Mouse (Mus musculus): ENCODE measurements around the gene Map2k5. TPM values are rescaled to one million over a fixed set of nuclear protein-coding genes. Genes with fewer than 3 reads are reported as not detected.
A peak's percentile ranks its signal among the peaks of the same experiment; 100 is the strongest.

The Map2k5 gene
- polyA plus RNA-seq, 2 experiments from 2014 or later, result 9.1 to 12.8 TPM

- no peak for ATAC-seq
Measured at GRCm38 (mm10) chr9:63339256-63339655, 38.4 kb downstream of the Map2k5 start.

GRCm38 (mm10) chr9:63338716-63339115 lies 39.0 kb downstream of the Map2k5 start:
- ATAC-seq, result no peak

DNA sequence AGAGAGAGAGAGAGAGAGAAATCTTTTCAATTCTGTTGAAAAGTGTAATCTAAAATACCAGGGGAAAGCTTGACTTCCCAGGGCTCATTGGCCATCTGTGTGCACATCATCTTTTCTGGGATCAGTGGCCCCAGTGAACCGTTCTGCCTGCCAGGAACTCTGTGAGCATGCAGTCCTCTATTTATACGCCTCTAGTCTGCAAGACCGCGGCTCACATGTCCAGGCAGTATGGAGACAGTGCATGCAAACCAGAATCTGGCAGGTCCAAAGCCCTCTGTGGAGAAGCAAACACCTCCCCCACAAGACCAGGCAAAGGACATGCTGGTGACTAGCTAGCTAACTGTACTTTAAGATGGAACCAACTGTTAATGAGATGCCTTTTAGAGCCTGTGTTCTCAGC lies 41.9 kb downstream of the Map2k5 start:
- no peak for ATAC-seq

DNA sequence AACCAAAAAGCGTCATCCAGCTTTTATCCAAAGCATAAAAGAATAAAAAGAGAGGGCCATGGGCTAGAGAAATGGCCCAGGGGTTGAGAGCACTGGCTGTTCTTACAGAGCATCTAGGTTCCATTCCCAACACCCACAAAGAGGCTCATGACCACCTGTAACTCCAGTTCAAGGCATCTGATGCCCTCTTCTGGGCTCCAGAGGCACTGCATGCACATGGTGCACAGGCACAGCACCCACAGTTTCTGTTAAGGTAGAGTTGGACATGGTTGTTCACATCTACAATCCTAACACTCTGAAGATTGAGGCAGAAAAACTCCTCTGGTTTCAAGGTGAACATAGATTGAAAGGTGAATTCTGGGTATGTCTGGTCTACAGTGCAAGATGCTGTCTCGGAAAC lies 44.6 kb downstream of the Map2k5 start:
- no peak for ATAC-seq

DNA sequence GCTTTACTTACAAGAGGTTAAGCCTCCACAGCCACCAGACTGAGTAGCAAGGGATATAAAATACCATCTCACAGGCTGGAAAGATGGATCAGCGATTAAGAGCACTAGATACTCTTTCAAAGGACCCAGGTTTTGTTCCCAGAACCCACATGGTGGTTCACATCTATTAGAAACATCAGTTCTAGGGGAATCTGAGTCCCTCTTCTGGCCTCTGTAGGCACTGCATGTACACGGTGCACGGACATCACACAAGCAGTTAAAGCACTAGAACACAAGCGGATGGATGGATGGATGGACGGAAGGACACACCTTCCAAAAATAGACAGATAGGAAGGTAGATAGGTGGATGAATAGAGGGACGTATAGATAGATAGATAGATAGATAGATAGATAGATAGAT lies 46.5 kb downstream of the Map2k5 start:
- ATAC-seq, result no peak

DNA sequence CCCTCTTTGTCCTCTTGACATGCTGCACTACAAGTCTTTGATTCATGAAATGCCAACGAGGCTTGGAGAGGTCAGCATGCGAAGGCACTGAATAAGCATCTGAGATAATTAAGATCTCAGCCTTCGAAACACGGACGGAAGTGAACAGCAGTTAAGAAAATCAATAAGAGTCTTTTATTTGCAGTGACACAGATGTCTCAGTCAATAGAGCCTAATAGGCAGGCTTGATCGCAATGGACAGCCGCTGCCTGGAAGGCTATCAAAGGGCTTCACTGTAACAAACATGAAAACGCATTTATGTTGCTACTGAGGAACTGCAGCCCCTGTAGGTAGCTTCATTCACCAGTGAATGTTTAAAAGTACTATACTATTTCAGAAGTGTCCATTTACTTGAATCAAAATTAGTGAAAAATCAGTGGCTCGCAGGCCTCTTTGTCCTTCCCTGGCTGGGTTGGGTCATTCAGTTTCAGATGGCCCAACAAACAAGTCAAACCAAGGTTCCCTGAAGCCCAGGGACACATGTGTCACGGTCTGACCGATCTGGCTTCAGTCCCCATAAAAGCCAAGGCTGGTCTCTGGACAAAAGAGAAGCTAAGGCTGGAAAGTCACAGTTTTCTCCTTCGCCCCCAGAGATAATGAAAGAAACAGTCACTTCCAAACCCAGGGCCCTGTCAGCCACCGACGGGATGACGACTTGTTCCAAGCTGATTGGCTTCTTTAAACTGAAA lies 48.6 kb downstream of the Map2k5 start:
- ATAC-seq, result no peak

DNA sequence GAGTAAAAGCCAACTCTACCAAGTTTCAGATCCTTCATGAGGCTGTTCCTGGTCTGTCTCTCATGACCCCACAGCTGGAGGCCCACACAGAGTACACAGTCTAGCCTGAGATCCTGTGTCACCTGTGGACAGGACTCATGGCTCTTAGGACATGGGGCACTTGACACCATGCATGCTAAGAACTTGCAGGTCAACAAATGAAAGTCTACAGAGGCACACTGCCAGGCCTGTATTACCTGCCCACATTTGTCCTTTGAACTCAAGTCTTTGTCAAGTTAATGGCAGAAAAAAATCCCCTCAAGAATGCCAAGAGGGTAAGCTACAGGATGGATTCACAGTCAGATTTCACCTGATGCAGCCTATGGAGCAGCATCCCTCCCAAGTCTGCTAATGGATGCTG lies 62.5 kb downstream of the Map2k5 start:
- ATAC-seq, result no peak

GRCm38 (mm10) chr9:63314126-63314525 lies 63.6 kb downstream of the Map2k5 start:
- no peak for ATAC-seq

DNA sequence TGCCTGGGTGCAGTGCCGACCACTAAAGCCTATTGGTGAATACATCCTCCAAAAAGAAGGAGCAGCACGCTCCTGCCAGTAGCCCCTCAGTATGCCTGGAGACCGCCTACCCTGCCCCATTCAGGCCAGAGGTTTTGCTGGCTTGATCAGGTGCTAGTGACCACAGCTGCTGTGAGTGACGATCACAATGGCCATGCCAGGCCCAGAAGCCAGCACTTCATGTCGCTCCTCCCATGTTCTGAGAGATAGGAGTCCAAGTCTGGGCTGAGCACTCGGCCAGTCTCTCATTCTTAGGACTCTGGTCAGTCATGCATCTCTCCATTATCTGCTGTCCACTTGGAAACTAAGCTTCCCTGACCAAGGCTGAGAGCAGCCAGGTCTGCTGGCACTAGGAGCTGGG lies 67.7 kb downstream of the Map2k5 start:
- ATAC-seq, result no peak

GRCm38 (mm10) chr9:63309008-63309407 lies 68.7 kb downstream of the Map2k5 start:
- ATAC-seq, result no peak

- ATAC-seq, result no peak
Measured at GRCm38 (mm10) chr9:63308441-63308840, 69.3 kb downstream of the Map2k5 start.

DNA sequence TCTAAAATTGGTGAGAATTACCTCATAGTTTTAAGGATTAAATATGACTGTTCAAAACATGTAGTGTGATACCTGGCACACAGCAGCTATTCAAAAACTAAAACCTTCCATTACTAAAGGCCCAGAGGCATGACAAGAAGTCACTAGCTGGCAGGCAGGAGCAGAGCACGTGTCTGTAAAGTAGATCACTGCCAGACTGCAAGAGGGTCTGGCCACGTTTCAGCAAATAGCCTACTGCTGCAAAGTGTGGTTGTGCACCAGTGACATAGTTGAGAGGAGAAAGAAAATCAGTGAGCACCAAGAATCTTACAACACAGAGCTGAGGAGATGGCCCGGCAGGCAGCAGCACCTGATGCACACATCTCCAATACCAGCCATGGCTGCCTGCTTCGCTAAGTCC lies 75.2 kb downstream of the Map2k5 start:
- ATAC-seq, result no peak

- ATAC-seq, result no peak
Measured at GRCm38 (mm10) chr9:63298656-63299055, 79.0 kb downstream of the Map2k5 start.

GRCm38 (mm10) chr9:63295551-63295958 lies 82.1 kb downstream of the Map2k5 start:
- ATAC-seq, result no peak

DNA sequence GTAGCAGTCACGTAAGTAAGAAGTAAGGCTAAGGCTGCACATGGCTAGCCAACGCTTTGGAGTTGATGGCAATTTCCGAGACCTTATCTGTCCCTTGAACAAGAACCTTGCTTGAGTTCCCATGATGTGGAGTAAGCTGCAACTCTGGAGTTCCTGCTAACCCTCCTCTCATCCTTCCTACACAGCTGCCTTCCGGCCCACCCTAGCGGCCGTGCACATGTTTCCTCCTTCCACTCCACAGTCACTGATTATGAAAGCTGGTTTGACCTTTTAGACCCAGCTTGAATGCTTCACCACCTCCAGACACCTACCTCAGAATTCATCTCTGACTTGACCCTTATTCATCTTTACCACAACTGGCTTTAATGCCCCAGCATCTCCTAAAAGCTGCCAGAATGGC lies 82.9 kb downstream of the Map2k5 start:
- ATAC-seq, result no peak

GRCm38 (mm10) chr9:63293781-63294480 lies 83.8 kb downstream of the Map2k5 start:
- ATAC-seq, result no peak

DNA sequence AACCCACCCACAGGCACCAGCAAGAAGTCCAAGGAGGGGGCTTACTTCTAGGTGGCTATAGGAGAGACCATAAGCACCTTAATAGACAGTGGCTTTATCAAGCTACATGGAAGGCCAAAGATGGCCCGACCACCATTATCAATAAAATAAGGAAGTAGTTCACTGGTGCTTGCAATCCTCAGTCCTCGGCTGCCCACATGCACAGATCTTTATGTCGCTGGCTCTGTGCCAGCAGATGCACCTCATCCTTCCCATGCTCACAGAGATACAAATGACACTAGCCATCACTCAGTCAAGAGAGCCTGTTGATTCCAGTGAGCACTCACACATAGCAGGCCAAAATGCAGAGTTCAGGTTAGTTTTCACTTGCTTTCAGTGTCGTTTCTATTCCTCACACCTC lies 89.0 kb downstream of the Map2k5 start:
- no peak for ATAC-seq

DNA sequence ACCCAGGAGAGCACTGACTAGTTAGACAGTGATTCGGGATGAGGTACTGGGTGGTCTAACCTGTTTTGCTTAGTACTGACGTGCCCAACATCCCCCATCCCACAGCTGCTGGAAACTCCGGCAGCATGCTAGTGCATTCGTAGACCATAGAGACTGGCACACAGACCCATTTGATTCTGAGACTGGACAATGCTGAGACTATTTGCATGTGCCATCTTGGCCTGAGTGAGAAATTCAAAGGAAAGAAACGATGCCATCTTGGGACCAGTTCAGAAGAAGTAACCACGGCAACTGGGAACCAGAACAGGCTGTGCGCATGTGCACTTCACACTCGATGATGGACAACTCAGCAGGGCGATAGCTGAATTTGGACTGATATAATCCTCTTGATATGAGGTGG lies 93.3 kb downstream of the Map2k5 start:
- ATAC-seq, result no peak

- ATAC-seq, result peak; percentile 91
Measured at GRCm38 (mm10) chr9:63281996-63282395, 95.7 kb downstream of the Map2k5 start.

DNA sequence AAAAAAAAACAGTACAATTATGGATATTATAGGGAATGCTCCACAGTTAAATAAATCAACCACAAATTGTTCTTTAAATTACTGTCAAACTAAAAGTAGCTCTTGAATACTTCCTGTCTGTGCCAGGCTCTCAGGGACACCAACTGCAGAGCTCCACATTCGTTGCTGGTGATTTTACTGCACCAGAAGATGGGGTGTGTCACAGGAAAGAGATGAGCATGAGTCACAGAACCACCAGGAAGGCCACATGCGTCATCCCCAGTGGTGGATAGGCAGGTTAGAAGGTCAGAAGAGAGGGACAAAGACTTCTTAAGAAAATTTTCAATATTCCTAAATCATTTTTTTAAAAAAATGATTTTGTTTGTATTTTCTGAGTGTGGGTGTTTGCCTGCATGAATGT lies 96.6 kb downstream of the Map2k5 start:
- ATAC-seq, result peak; percentile 66

DNA sequence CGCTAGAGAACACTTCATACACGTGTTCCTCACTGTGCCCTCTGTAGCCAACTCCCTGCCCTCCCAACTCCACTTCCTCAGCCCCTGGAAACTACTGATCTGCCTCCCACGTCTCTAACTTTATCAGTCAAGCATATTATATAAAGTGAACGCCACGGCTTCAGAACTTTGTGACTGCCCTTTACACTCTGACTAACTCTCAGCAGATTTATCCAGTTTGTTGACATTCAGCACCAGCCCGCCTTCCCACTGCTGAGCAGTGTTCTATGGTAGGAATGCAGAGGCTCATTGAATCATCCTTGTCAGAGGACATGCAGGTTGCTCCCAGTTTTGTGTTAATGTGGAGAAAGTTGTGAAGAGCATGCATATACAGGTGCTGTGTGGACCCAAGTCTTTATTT lies 103.9 kb downstream of the Map2k5 start:
- ATAC-seq, result no peak

DNA sequence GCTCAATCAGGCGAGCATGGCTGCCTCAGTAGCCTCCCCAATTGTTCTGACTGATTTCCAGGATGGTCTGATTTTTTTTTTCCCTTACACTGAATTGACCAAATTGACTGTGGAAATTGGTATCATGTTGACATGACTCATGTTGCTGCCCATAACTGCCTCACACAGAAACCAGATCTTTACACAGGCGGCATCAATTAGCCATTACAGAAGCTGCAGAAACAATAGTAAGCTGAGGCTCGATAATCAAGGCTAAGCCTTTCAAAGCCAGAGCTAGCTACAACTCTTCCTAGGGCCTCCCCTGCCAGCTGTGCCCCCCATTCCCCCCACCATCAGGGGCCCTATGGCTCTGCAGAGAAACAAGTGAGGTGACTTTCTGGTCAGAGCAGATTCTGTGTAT lies 107.9 kb downstream of the Map2k5 start:
- no peak for ATAC-seq

DNA sequence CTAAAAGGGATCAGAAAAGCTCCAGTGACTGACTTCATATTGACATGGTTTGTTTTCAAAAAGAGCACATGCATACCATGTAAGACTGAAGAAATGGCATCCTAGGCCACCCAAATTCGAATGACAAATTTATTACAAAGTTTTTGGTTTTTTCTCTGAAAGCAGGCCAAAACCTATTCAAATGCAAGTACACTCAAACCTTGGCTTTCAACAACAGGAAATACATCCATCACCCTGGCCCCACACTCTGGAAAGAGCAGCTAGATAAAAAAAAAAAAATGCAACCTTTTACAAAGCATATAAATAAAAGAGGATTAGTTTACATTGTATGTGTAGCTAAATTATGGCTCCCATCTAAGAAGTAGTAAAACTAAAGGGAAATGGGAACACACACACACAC lies 114.5 kb downstream of the Map2k5 start:
- no peak for ATAC-seq

GRCm38 (mm10) chr9:63258768-63259167 lies 118.9 kb downstream of the Map2k5 start:
- ATAC-seq, result no peak

DNA sequence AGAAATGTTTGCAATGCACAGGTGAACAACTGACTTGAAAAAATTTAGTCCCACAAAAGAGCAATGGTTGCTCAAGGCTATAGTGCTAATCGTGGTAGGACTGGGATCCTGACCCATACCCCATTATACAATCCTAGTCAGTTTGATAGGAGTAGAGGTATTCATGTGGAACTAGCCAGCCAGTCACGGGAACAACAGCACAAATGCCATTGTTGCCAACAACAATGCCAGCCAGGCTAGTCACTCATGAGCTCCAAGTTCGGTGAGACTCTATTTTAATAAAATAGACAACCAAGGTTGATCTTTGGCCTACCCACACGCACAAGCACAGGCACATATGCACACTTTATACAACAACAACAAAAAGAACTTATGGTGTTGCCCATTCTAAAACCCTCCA lies 120.0 kb downstream of the Map2k5 start:
- ATAC-seq, result no peak
